Mouse (Mus musculus) monocyte, adult 59 days (primary cell): Measurements from ENCODE around the gene Ankrd35. TPM values are rescaled to one million over a fixed set of nuclear protein-coding genes. Genes with fewer than 3 reads are reported as not detected.

Experiments
- total RNA-seq, 2 experiments: library from RNA; stranded (reverse); gene quantifications; one replicate each; pipeline ENCODE4 v1.2.4; 2023

The Ankrd35 gene
- total RNA-seq = not detected

DNA sequence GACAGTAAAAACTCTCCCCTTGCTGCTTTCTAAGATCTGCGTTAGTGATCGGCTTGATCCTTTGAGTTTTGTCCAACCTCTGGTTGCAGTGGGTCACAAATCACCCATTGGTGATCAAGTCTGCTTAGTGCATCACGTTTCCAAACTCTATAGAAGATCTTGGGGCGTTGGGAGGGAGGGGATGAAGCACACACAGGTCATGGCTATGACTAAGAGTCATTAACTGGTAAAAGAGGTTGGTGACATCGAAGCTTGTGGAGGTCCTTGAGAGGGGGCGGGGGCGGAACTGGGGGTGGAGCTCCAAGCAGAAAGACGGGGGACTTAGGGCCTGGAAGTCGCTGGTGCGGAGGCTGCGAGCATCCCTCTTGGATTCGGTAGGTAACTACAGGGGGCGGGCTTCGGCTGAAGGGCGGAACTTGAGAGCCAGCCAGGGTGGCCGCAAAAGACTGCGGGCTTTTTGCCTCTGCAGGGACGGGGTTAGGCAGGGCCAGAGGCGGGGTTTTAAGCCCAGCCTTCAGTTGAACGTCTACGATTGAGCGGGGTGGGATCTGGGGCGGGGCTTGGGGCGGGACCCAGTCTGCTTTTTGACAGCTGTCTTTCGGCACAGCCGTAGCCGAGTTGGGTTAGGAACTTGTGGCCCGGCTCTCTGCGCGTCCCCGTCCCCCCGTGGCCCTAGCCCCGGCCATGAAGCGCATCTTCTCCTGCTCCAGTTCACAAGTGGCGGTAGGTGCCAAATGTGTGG, at the start of gene Ankrd35:
Ankrd35 (plus strand) TSS at position 405 of the 742 bp plus-strand sequence.

DNA sequence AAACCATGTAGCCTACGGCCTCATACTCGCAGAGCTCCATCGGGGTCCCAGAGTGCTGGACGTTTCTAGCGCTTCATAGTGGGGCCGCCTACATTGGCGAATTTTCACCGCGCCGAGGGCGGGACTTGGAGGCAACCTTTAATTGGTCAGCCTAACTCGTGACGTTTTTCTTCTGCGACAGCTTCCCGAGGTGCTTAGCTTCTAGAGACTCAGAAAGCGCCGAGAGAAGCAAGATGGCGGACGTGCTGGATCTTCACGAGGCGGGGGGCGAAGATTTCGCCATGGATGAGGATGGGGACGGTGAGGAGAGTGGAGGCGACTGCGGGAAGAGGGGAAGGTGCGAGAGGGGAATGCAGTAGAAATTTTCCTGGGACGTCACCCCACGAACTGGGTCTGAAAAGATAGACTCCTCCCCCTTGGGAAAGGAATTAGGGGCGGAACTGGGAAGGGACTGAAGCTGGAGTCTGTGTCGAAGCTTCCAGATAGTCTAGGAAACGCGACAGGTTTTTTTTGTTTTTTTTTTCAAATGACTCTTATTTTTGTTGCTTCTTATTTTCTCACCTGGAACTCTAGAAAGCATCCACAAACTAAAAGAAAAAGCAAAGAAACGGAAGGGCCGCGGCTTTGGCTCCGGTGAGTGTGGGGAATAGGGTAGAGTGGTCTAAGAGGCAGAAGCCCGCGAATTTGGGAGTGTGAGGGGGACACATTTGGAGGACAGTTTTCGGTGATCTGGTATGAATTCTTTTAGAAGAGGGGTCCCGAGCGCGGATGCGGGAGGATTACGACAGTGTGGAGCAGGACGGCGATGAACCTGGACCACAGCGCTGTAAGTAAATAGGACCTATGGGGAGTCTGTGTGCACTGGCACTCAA, 40.0 kb upstream of the Ankrd35 start, which contains the start of gene Rbm8a:
Rbm8a (plus strand) TSS at position 205 of the 872 bp plus-strand sequence.

DNA sequence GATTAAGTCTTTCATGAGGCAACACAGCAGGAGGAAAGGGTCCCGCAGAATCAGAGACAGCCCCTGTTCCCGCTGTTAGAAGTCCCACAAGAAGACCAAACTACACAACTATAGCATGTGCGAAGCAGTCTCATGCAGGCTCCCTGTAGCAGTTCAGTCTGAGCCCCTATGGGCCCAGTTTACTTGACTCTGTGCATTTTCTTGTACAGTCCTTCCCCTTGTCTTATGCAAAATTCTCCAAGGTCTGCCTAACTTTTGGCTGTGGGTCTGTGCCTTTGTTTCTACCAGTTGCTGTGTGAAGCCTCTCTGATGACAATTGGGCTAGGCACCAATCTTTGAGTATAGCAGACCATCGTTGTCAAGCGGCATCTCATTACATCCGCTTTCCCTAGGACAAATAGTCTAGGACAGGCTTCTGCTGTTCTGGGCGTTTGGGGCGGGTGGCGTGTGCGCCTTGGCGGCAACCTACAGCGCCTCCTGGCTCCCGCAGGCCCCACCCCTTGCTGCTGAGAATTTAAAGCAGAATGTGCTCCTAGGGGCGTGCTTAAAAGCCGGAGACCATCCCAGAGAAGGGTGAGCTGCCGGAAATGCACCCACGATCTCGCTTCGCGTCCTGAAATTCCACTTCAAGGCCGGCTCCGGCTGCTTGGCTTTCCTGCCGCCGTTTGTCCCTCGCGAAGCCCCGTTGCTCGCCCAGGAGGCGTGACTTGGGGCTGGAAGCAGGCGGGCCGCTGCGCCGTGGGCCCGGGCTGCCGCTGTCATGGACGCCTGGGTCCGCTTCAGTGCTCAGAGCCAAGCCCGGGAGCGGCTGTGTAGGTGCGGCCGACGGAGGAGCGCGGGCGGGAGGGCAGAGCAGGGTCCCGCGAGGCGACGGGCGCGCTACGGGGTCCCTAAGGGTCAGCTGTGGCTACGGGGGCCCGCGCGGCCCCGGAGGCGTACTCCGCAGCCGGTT, 34.7 kb upstream of the Ankrd35 start, which contains the start of the genes Pex11b and Gm42957:
Pex11b (plus strand) TSS at position 449 of the 952 bp plus-strand sequence.
Gm42957 (plus strand) TSS at position 547 of the 952 bp plus-strand sequence.

DNA sequence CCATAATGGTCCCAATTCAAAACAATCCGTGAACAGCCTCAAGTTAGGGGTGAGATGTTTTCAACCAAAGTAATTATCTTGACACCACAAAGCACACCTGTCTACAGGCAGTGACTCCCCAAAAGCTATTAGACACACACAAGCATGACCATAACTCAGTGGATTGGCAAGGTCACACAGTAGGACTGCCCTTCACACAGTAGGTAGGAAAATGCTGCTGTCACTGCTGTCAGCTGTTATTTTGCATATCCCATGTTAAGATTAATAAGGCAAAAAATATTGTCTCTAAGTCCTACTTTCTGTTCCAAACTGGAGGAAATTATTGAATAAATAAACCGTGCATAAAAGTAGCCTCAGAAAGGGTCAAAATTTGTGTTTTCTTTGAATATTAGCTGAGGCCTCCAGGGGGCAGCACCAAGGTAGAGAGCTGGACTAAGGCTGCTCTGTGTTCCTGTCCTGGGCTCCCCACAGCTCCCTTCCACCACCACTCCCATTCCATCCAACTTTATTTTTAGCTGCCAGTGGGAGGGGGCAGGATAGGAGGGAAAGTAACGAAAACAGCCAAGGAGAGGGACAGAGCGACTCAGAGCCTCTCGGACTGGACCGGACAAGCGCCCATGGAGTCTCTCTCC, 24.8 kb upstream of the Ankrd35 start, which contains the start of gene Itga10:
Itga10 (plus strand) TSS at position 567 of the 632 bp plus-strand sequence.

DNA sequence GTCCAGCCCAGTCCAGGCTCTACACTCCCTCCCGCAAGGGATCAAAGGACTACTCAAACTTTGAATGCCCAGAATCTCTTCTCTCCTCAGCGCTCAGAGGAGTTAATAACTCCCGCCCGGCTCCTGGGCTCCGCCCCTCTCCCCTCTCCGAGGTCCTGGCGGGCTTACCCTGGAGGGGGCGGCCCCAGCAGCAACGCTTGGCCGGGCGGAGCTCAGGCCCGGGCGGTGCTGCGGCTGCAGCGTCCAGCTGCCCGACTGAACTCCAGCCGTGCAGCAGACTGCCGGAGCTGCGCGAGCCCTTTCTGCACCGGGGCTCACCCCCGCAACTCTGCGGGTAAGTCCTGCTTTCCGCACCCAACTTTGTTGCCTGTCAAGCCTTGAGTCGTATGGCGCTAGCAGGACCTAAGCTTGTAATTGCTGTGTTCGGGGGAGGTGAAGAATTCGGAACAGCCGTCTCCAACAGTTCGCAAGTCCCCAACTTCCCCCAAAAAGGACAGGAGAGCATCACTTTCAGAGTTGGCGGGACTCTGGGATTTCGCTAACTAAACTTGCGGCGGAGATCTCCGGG, 26.4 kb downstream of the Ankrd35 start, which contains the start of gene Pias3:
Pias3 (plus strand) TSS at position 187 of the 568 bp plus-strand sequence.

DNA sequence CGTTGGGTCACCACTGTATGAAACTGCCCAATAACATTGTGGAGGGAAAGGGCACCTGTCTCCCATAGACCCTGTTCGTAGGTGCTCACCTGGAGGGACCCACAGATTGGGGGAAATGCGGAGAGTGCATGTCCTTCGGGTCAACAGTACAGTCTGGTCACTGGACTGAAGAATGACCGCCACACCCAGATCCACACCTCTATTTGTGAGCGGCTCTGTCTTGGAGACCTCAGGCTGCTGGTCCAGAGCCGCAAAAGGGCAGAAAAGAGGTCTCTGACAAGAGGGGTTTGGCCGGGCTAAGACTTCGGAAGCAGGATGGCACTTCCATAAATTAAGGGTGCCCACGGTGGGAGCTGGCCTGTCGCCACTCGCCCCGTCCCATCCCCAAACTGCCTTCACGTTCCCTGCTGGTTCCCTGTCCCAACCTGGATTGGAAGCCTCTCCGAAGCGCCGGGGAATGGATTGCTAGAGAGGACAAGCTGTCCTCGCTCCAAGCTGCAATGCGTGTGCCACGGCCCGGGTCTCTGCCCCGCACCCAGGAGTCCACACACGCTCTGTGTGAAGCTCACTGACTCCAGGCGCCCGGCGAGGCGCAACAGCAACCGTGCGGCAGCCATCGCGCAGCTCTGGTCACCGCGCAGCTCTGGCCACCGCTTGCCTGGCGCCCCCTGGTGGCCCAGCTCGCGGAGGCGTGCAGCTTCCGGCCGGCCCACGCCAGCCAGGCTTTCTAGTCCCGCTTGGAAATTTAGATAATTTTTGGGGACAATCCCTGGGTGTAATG, 38.2 kb downstream of the Ankrd35 start, which contains the start of gene Nudt17:
Nudt17 (minus strand) TSS at position 660 of the 781 bp plus-strand sequence.

DNA sequence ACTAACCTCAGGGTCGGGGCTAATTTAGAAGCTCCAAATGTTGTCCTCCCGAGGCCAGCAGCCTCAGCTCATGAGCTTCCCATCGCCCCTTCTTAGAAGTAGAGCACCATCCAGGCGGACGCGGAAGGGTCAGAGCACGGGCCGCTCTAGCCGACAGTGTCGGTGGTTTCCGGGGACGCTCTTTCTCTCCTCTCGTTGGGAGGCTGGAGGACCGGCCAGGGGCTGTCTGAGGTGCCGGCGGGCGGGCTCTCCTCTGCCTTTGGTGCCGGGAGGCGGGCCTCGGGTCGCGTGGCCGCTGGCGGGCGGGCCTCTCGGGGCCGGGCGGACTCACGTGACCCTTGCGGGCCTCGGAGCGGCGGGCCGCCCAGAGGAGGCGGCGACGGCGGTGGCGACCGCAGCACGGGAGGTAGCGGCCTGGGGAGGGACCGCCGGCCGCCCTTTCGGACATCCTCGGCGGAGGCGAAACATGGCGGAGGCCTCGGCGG, 57.5 kb downstream of the Ankrd35 start, which contains the start of the genes Polr3c and Rnf115:
Polr3c (minus strand) TSS at position 286 of the 485 bp plus-strand sequence.
Rnf115 (plus strand) TSS at position 322 of the 485 bp plus-strand sequence.

Other genes starting within 250 kb of the Ankrd35 start
- not detected for gene BC107364, start 217.8 kb upstream of the Ankrd35 start, total RNA-seq
- not detected for gene Hfe2, start 145.0 kb upstream of the Ankrd35 start, total RNA-seq
- 100 to 1,000 TPM; 413 to 415 TPM for gene Txnip, start 112.2 kb upstream of the Ankrd35 start, total RNA-seq
- not detected for gene Gm16253, start 93.1 kb upstream of the Ankrd35 start, total RNA-seq
- 10 to 100 TPM; 26.4 to 27.8 TPM for gene Polr3gl, start 76.0 kb upstream of the Ankrd35 start, total RNA-seq
- not detected for gene Ankrd34a, start 73.5 kb upstream of the Ankrd35 start, total RNA-seq
- 1 to 10 TPM; 1.7 to 2.1 TPM for gene Lix1l, start 69.0 kb upstream of the Ankrd35 start, total RNA-seq
- gene Rbm8a, start 40.2 kb upstream of the Ankrd35 start, total RNA-seq = 10 to 100 TPM; 65.6 to 86.9 TPM
- gene Pex11b, start 34.8 kb upstream of the Ankrd35 start, total RNA-seq = 10 to 100 TPM; 27.2 to 27.4 TPM
- gene Gm42957, start 34.7 kb upstream of the Ankrd35 start, total RNA-seq = not detected
- gene Itga10, start 24.5 kb upstream of the Ankrd35 start, total RNA-seq = 1 to 10 TPM; 1.4 to 2.3 TPM
- 10 to 100 TPM; 30.4 to 43.8 TPM for gene Pias3, start 26.3 kb downstream of the Ankrd35 start, total RNA-seq
- 1 to 10 TPM; 3.1 to 3.5 TPM for gene Nudt17, start 38.4 kb downstream of the Ankrd35 start, total RNA-seq
- 10 to 100 TPM; 46.0 to 48.7 TPM for gene Polr3c, start 57.5 kb downstream of the Ankrd35 start, total RNA-seq
- gene Rnf115, start 57.5 kb downstream of the Ankrd35 start, total RNA-seq = 10 to 100 TPM; 68.7 to 72.3 TPM
- not detected for gene Pdzk1, start 159.2 kb downstream of the Ankrd35 start, total RNA-seq
- gene Cd160, start 159.2 kb downstream of the Ankrd35 start, total RNA-seq = not detected
- gene Gja5, start 234.6 kb downstream of the Ankrd35 start, total RNA-seq = not detected
- gene Gpr89, start 235.2 kb downstream of the Ankrd35 start, total RNA-seq = 10 to 100 TPM; 10.8 to 14.1 TPM